Mouse (Mus musculus) liver, adult 2 months (tissue): Measurements from ENCODE around the gene Olfr1508. TPM values are rescaled to one million over a fixed set of nuclear protein-coding genes. Genes with fewer than 3 reads are reported as not detected.

Experiments
- DNase-seq: peaks from one replicate; pipeline ENCODE4 v3.0.0-alpha.2; 2011; ENCODE audit warnings: low read depth, low spot score; ENCODE audit errors: extremely low read depth
- H3K27ac ChIP-seq: fragments of 200-500 bp; replicated peaks from 2 replicates; pipeline ENCODE4 v1.5.1; 2012; ENCODE audit warnings: low read depth, mild to moderate bottlenecking, control low read depth, inconsistent platforms, low read length; ENCODE audit not compliant: insufficient read depth
- H3K27me3 ChIP-seq: fragments of 200-500 bp; 2 replicates; pipeline ENCODE4 v1.6.1; 2012; ENCODE audit warnings: mild to moderate bottlenecking, moderate library complexity, low read length, inconsistent platforms; ENCODE audit not compliant: control insufficient read depth, insufficient read depth
- H3K36me3 ChIP-seq: fragments of 200-500 bp; 2 replicates; pipeline ENCODE4 v1.6.1; 2012; ENCODE audit warnings: low read length, inconsistent platforms; ENCODE audit not compliant: control insufficient read depth, insufficient read depth
- H3K4me1 ChIP-seq: fragments of 200-500 bp; 2 replicates; pipeline ENCODE4 v1.6.1; 2011; ENCODE audit warnings: low read length; ENCODE audit not compliant: control insufficient read depth, insufficient read depth
- H3K4me3 ChIP-seq: fragments of 200-500 bp; 2 replicates; pipeline ENCODE4 v1.5.1; 2011; ENCODE audit warnings: low read depth, mild to moderate bottlenecking, control low read depth, low read length, moderate library complexity; ENCODE audit not compliant: insufficient read depth
- H3K79me2 ChIP-seq: fragments of 200-500 bp; 2 replicates; pipeline ENCODE4 v1.6.1; 2012; ENCODE audit warnings: inconsistent platforms, mild to moderate bottlenecking, low read length, moderate library complexity; ENCODE audit not compliant: control insufficient read depth, insufficient read depth
- H3K9ac ChIP-seq: fragments of 200-500 bp; 2 replicates; pipeline ENCODE4 v1.6.1; 2012; ENCODE audit warnings: low read depth, mild to moderate bottlenecking, control low read depth, inconsistent platforms, low read length
- CTCF ChIP-seq: fragments of 200-500 bp; IDR thresholded peaks from 2 replicates; pipeline ENCODE4 v1.5.1; 2011; ENCODE audit warnings: low read depth, low read length, control low read depth
- POLR2A ChIP-seq: fragments of 200-500 bp; IDR thresholded peaks from 2 replicates; pipeline ENCODE4 v1.6.1; 2011; ENCODE audit warnings: low read length, control low read depth; ENCODE audit not compliant: insufficient read depth; ENCODE audit errors: extremely low read depth
- WGBS: fragments of 180-500 bp; shearing (Covaris S2); methylation state at CpG from one replicate; pipeline ENCODE4 v1.1.7; 2018; 5-methylcytosine and 5-hydroxymethylcytosine counted together
- polyA plus RNA-seq: library from polyadenylated mRNA; depleted of rRNA; stranded (reverse); fragments of >200 nt; gene quantifications from 2 replicates; pipeline ENCODE4 v1.2.3, GENCODE M21; 2012; rRNA removed
- total RNA-seq: library from RNA; depleted of rRNA; stranded (reverse); fragments of >200 nt; gene quantifications from 2 replicates; pipeline ENCODE4 v1.2.3, GENCODE M21; 2014; rRNA removed

Gene Olfr1508
- total RNA-seq (not detected in 2 replicates), polyA plus RNA-seq (not detected in 2 replicates)

- DNase-seq: no peak
- Histone ChIP-seq H3K9ac (no peak within 1 kb of the TSS), H3K79me2 (no peaks in the 10 kb centered on the region), H3K4me3 (no peak within 1 kb of the TSS), H3K36me3 (no peaks in the 10 kb centered on the region), H3K4me1 (no peaks in the 10 kb centered on the region), H3K27me3 (no peaks in the 10 kb centered on the region), H3K27ac (no peak within 1 kb of the TSS)
- no peak for TF ChIP-seq CTCF
- TF ChIP-seq POLR2A: no peak
- WGBS: 63% methylated on average over 2 of the region's 2 CpGs
Measured at GRCm38 (mm10) chr14:52467395-52467794, at the start of gene Olfr1508. Gene Olfr1508 (minus strand): TSS chr14:52467495.

- no peaks in the 10 kb centered on the region for H3K36me3 ChIP-seq
- no peak for DNase-seq
- H3K27ac ChIP-seq: no peak within 1 kb of the TSS
- no peaks in the 10 kb centered on the region for H3K79me2 ChIP-seq
- TF ChIP-seq POLR2A (no peak), CTCF (no peak)
- no peaks in the 10 kb centered on the region for H3K27me3 ChIP-seq
- no peaks in the 10 kb centered on the region for H3K4me1 ChIP-seq
- no peak within 1 kb of the TSS for H3K4me3 ChIP-seq
- WGBS: 78% methylated on average over 4 of the region's 4 CpGs
- H3K9ac ChIP-seq: no peak within 1 kb of the TSS
Measured at GRCm38 (mm10) chr14:52495516-52495915, 28.2 kb upstream of the Olfr1508 start, which contains the start of gene Olfr1507. Gene Olfr1507 (minus strand): TSS chr14:52495749.

GRCm38 (mm10) chr14:52465738-52466137, 1.6 kb downstream of the Olfr1508 start:
- DNase-seq: no peak

GRCm38 (mm10) chr14:52461928-52462327, 5.4 kb downstream of the Olfr1508 start:
- DNase-seq: no peak
- no peaks in the 10 kb centered on the region for H3K27me3 ChIP-seq
- no peak for TF ChIP-seq POLR2A
- TF ChIP-seq CTCF: no peak
- H3K36me3 ChIP-seq: no peaks in the 10 kb centered on the region
- H3K4me1 ChIP-seq: no peaks in the 10 kb centered on the region
- H3K79me2 ChIP-seq: no peaks in the 10 kb centered on the region
- no peak overlapping the region for H3K9ac ChIP-seq
- no peak overlapping the region for H3K27ac ChIP-seq
- no peak overlapping the region for H3K4me3 ChIP-seq

More at GRCm38 (mm10) chr14:52465738-52466137, 1.6 kb downstream of the Olfr1508 start:
- Histone ChIP-seq H3K9ac (no peak overlapping the region), H3K27me3 (no peaks in the 10 kb centered on the region), H3K4me3 (no peak overlapping the region), H3K4me1 (no peaks in the 10 kb centered on the region), H3K79me2 (no peaks in the 10 kb centered on the region), H3K36me3 (no peaks in the 10 kb centered on the region), H3K27ac (no peak overlapping the region)
- 71% methylated on average over 1 of the region's 1 CpGs for WGBS
- TF ChIP-seq POLR2A: no peak
- TF ChIP-seq CTCF: no peak

- no peak for DNase-seq
- 82% methylated on average over 8 of the region's 8 CpGs for WGBS
- no peak overlapping the region for H3K9ac ChIP-seq
- no peak overlapping the region for H3K27ac ChIP-seq
- H3K4me1 ChIP-seq: no peaks in the 10 kb centered on the region
- TF ChIP-seq CTCF (no peak), POLR2A (no peak)
- H3K36me3 ChIP-seq: no peaks in the 10 kb centered on the region
- no peak overlapping the region for H3K4me3 ChIP-seq
- no peaks in the 10 kb centered on the region for H3K27me3 ChIP-seq
- no peaks in the 10 kb centered on the region for H3K79me2 ChIP-seq
Measured at GRCm38 (mm10) chr14:52451138-52451537, 16.2 kb downstream of the Olfr1508 start.

- H3K27ac ChIP-seq: no peak within 1 kb of the TSS
- H3K9ac ChIP-seq: no peak within 1 kb of the TSS
- no peaks in the 10 kb centered on the region for H3K4me1 ChIP-seq
- no peaks in the 10 kb centered on the region for H3K27me3 ChIP-seq
- H3K79me2 ChIP-seq: no peaks in the 10 kb centered on the region
- no peak within 1 kb of the TSS for H3K4me3 ChIP-seq
- TF ChIP-seq CTCF (no peak), POLR2A (no peak)
- no peak for DNase-seq
- no peaks in the 10 kb centered on the region for H3K36me3 ChIP-seq
Measured at GRCm38 (mm10) chr14:52442690-52443089, 24.6 kb downstream of the Olfr1508 start, which contains the start of gene Olfr1509. Gene Olfr1509 (plus strand): TSS chr14:52442990.
